Mouse (Mus musculus) forebrain, embryonic 15.5 days (tissue): ENCODE results near the gene BC051019. TPM values are rescaled to one million over a fixed set of nuclear protein-coding genes. Genes with fewer than 3 reads are reported as not detected.

Experiments used
- ATAC-seq: fragments of 200-750 bp; cut with Nextera tagmentation; replicated peaks from 2 replicates; pipeline ENCODE4 v1.8.0; 2017; ENCODE audit warnings: mild to moderate bottlenecking, moderate TSS enrichment, moderate library complexity
- H3K27ac ChIP-seq: fragments of 300-500 bp; sonication (generic); replicated peaks from 2 replicates; pipeline ENCODE4 v1.5.1; 2015; ENCODE audit warnings: mild to moderate bottlenecking, inconsistent platforms
- H3K27me3 ChIP-seq: fragments of 300-500 bp; sonication (generic); 2 replicates; pipeline ENCODE4 v1.6.1; 2015; ENCODE audit warnings: inconsistent platforms
- H3K36me3 ChIP-seq: fragments of 300-500 bp; sonication (generic); 2 replicates; pipeline ENCODE4 v1.6.1; 2015; ENCODE audit warnings: mild to moderate bottlenecking, inconsistent platforms
- H3K4me1 ChIP-seq: fragments of 300-500 bp; sonication (generic); 2 replicates; pipeline ENCODE4 v1.6.1; 2015; ENCODE audit warnings: inconsistent platforms
- H3K4me2 ChIP-seq: fragments of 300-500 bp; sonication (generic); replicated peaks from 2 replicates; pipeline ENCODE4 v1.6.1; 2015; ENCODE audit warnings: mild to moderate bottlenecking, inconsistent platforms
- H3K4me3 ChIP-seq: fragments of 300-500 bp; sonication (generic); 2 replicates; pipeline ENCODE4 v1.5.1; 2015; ENCODE audit warnings: mild to moderate bottlenecking, inconsistent platforms
- H3K9ac ChIP-seq: fragments of 300-500 bp; sonication (generic); replicated peaks from 2 replicates; pipeline ENCODE4 v1.6.1; 2015; ENCODE audit warnings: mild to moderate bottlenecking, inconsistent platforms
- H3K9me3 ChIP-seq: fragments of 300-500 bp; sonication (generic); 2 replicates; pipeline ENCODE4 v1.6.1; 2016; ENCODE audit warnings: inconsistent platforms
- WGBS: fragments of 180-500 bp; shearing (Covaris S2); methylation state at CpG from one replicate; pipeline ENCODE4 v1.1.7; 2015; ENCODE audit warnings: mixed read lengths; 5-methylcytosine and 5-hydroxymethylcytosine counted together
- polyA plus RNA-seq: library from polyadenylated mRNA; unstranded; fragments of >200 nt; fragmentation: Nextera tagmentation; extraction: Ambion mirVana; gene quantifications from 2 replicates; pipeline ENCODE4 v1.2.1, GENCODE M21; 2015

Gene BC051019
- polyA plus RNA-seq, 1 experiment from 2014 or later, result 0.88 TPM

GRCm38 (mm10) chr7:109704461-109704860 is 19.2 kb downstream of the BC051019 start:
- H3K27me3 ChIP-seq, result no peaks in the 10 kb centered on the region
- H3K9me3 ChIP-seq, result no peaks in the 10 kb centered on the region
- peaks cover 8% of the 10 kb centered on the region; the same call in 1 of the 2 replicates for H3K4me1 ChIP-seq
- 73% methylated on average over 3 of the region's 3 CpGs for WGBS
- ATAC-seq, result no peak
- 0 out of 2 replicates have a peak, but pooled peaks cover 3% of the 10 kb centered on the region for H3K36me3 ChIP-seq
- no peak overlapping the region for H3K27ac ChIP-seq
- H3K4me2 ChIP-seq, result peak overlapping the region; percentile 71
- H3K9ac ChIP-seq, result no peak overlapping the region
- H3K4me3 ChIP-seq, result peak overlapping the region; percentile 74

- no peaks in the 10 kb centered on the region for H3K27me3 ChIP-seq
- H3K4me2 ChIP-seq, result peak overlapping the region; percentile 71
- H3K36me3 ChIP-seq, result no peaks in the 10 kb centered on the region
- peak overlapping the region; percentile 74 for H3K4me3 ChIP-seq
- peak overlapping the region; percentile 27 for H3K27ac ChIP-seq
- peak overlapping the region; percentile 63 for H3K9ac ChIP-seq
- 2% methylated on average over 17 of the region's 17 CpGs for WGBS
- H3K4me1 ChIP-seq, result peaks cover 8% of the 10 kb centered on the region; the same call in 1 of the 2 replicates
- no peaks in the 10 kb centered on the region for H3K9me3 ChIP-seq
- no peak for ATAC-seq
These were observed 19.7 kb downstream of the BC051019 start for GRCm38 (mm10) chr7:109704016-109704377.

GRCm38 (mm10) chr7:109703190-109704015 is 20.2 kb downstream of the BC051019 start, which contains the start of the genes St5 and Akip1:
St5 (minus strand) TSS chr7:109703605.
Akip1 (plus strand) TSS chr7:109703690.
- Histone ChIP-seq H3K4me3 (peak within 1 kb of the TSS; percentile 74), H3K36me3 (no peaks in the 10 kb centered on the region), H3K4me2 (peak within 1 kb of the TSS; percentile 71), H3K27me3 (no peaks in the 10 kb centered on the region), H3K9me3 (no peaks in the 10 kb centered on the region), H3K4me1 (peaks cover 8% of the 10 kb centered on the region; the same call in 1 of the 2 replicates), H3K9ac (peak within 1 kb of the TSS; percentile 63), H3K27ac (peak within 1 kb of the TSS; percentile 27)
- ATAC-seq, result peak; percentile 97
- under 1% methylated on average over 61 of the region's 61 CpGs for WGBS

DNA sequence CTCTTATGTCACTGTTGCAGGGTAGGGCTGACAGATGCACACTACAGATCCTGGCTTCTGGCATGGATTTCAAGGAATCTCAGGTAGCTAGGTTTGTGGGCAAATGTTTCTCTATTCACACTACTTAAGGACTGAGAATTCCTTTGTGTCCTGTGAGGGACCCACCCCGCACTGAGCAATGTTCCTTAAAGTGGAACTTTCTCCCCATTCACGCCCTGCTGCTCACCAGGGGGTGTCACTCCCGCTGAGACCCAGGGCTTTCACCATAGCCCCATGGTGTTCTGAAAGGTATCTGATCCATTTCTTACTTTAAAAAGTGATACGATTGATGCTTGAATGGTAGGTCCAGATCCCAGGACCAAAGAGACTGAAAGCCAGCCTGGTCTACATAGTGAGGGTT is 20.9 kb downstream of the BC051019 start:
- H3K4me1 ChIP-seq, result peaks cover 8% of the 10 kb centered on the region; the same call in 1 of the 2 replicates
- peak overlapping the region; percentile 71; the same call in 1 of the 2 replicates for H3K4me2 ChIP-seq
- H3K4me3 ChIP-seq, result no peak overlapping the region
- 45% methylated on average over 4 of the region's 4 CpGs for WGBS
- H3K27me3 ChIP-seq, result no peaks in the 10 kb centered on the region
- no peaks in the 10 kb centered on the region for H3K9me3 ChIP-seq
- ATAC-seq, result no peak
- H3K36me3 ChIP-seq, result no peaks in the 10 kb centered on the region
- H3K9ac ChIP-seq, result no peak overlapping the region
- no peak overlapping the region for H3K27ac ChIP-seq

DNA sequence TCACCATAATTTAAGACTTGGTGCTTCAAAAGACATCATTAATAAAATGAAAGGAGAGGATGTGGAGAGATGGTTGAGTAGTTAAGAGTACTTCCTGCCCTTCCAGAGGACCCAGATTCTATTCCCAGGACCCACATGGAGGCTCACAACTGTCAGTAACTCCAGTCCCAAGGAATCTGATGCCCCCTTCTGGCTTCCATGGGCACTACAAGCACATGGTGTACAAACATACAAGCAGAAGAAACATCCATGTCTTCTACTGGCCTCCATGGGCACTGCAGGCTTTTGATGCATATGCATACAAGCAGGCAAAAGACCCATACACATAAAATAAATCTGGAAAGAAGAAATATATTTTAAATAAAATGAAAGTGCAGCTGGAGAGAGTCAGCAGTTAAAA is 23.4 kb downstream of the BC051019 start:
- H3K4me2 ChIP-seq, result no peak overlapping the region
- no peak overlapping the region for H3K27ac ChIP-seq
- H3K9ac ChIP-seq, result no peak overlapping the region
- no peaks in the 10 kb centered on the region for H3K27me3 ChIP-seq
- H3K4me1 ChIP-seq, result peaks cover 8% of the 10 kb centered on the region; the same call in 1 of the 2 replicates
- no peaks in the 10 kb centered on the region for H3K36me3 ChIP-seq
- H3K4me3 ChIP-seq, result no peak overlapping the region
- ATAC-seq, result no peak
- H3K9me3 ChIP-seq, result no peaks in the 10 kb centered on the region

DNA sequence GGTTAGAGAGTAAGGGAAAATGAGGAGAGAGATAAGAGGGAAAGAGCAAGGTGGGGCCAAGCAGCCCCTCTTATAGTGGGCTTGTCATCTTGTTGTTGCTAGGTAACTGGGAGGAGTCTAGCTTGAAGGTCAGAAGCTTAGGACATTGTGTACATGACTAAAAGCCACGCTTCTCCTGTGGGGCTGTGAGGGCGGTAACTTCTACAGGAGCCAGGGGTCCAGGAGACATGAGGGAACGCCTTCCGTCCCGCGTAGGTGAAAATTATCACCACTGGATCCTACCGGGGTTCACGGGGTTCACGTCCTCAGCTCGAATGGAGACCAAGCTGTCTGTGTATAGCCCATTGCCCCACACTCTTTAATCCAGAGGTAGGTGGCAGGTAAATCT is 28.3 kb downstream of the BC051019 start:
- Histone ChIP-seq H3K9ac (no peak overlapping the region), H3K27ac (no peak overlapping the region), H3K4me2 (no peak overlapping the region), H3K27me3 (no peaks in the 10 kb centered on the region), H3K4me3 (no peak overlapping the region), H3K4me1 (no peaks in the 10 kb centered on the region), H3K9me3 (no peaks in the 10 kb centered on the region), H3K36me3 (no peaks in the 10 kb centered on the region)
- WGBS, result 93% methylated on average over 10 of the region's 10 CpGs
- ATAC-seq, result no peak

GRCm38 (mm10) chr7:109694576-109695338 is 28.9 kb downstream of the BC051019 start:
- H3K27me3 ChIP-seq, result no peaks in the 10 kb centered on the region
- H3K4me1 ChIP-seq, result no peaks in the 10 kb centered on the region
- no peak overlapping the region for H3K9ac ChIP-seq
- 79% methylated on average over 13 of the region's 13 CpGs for WGBS
- no peak overlapping the region for H3K4me2 ChIP-seq
- no peak for ATAC-seq
- no peaks in the 10 kb centered on the region for H3K9me3 ChIP-seq
- H3K36me3 ChIP-seq, result no peaks in the 10 kb centered on the region
- no peak overlapping the region for H3K27ac ChIP-seq
- no peak overlapping the region for H3K4me3 ChIP-seq

DNA sequence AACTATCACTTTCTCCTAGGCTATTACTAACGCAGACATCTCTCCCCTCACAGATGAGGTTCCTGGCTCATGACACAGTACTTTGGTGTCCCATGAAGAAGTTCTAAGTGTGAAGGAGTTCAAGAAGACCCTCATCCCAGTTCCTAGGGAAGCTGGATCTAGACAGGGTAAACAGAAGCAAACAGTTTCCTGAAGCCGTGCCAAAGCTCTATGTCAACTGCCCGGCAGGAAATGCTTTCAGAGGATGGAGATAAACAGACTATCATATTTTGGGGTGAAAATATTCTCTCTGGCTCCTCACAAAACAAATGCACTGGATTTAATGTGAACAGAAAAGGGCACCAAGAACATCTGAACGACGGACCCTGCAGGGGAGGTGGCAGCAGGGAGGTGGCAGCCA is 32.7 kb downstream of the BC051019 start:
- H3K27me3 ChIP-seq, result no peaks in the 10 kb centered on the region
- WGBS, result 91% methylated on average over 5 of the region's 5 CpGs

GRCm38 (mm10) chr7:109690101-109690500 is 33.5 kb downstream of the BC051019 start:
- H3K9me3 ChIP-seq, result no peaks in the 10 kb centered on the region
- H3K27me3 ChIP-seq, result no peaks in the 10 kb centered on the region
- no peak overlapping the region for H3K4me2 ChIP-seq
- no peaks in the 10 kb centered on the region for H3K36me3 ChIP-seq
- no peak overlapping the region for H3K27ac ChIP-seq
- no peak for ATAC-seq
- H3K9ac ChIP-seq, result no peak overlapping the region
- 91% methylated on average over 3 of the region's 3 CpGs for WGBS
- peaks cover 8% of the 10 kb centered on the region for H3K4me1 ChIP-seq
- H3K4me3 ChIP-seq, result no peak overlapping the region

More for the DNA sequence above, 32.7 kb downstream of the BC051019 start:
- Histone ChIP-seq H3K4me3 (no peak overlapping the region), H3K4me2 (no peak overlapping the region), H3K27ac (no peak overlapping the region), H3K36me3 (no peaks in the 10 kb centered on the region), H3K9ac (no peak overlapping the region), H3K9me3 (no peaks in the 10 kb centered on the region), H3K4me1 (peaks cover 8% of the 10 kb centered on the region)
- ATAC-seq, result no peak

DNA sequence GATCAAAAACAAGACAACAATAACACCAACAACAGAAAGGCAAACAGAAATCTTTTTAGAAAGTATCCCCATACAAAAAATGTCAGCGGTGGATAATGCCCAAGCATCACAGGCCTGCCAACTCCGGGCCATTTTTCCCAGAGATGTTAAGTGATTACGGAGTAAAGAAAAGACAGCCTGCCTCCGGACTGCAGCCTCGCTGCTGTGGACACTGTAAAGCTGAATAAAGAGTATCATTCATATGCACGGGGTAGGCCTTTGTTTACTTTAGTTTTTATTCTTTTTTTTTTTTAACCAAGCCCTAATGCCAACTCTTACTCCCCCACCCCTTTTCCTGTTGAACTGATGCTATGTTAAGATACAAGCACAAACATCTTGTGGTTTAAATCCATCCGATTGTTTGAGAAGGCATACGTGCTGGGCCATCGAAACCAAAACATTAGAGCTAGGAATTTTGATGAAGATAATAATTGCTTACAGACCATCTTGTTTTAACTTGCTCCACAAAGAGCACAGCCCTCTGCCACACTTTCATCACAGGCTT is 37.0 kb downstream of the BC051019 start:
- Histone ChIP-seq H3K4me1 (peaks cover 8% of the 10 kb centered on the region), H3K9me3 (no peaks in the 10 kb centered on the region), H3K4me2 (no peak overlapping the region), H3K27ac (no peak overlapping the region), H3K36me3 (no peaks in the 10 kb centered on the region), H3K4me3 (no peak overlapping the region), H3K9ac (no peak overlapping the region), H3K27me3 (no peaks in the 10 kb centered on the region)
- ATAC-seq, result no peak
- WGBS, result 7% methylated on average over 9 of the region's 9 CpGs

- Histone ChIP-seq H3K4me1 (no peaks in the 10 kb centered on the region), H3K36me3 (no peaks in the 10 kb centered on the region), H3K27me3 (no peaks in the 10 kb centered on the region), H3K27ac (no peak overlapping the region), H3K4me2 (no peak overlapping the region), H3K4me3 (no peak overlapping the region), H3K9me3 (no peaks in the 10 kb centered on the region), H3K9ac (no peak overlapping the region)
- 89% methylated on average over 1 of the region's 1 CpGs for WGBS
- ATAC-seq, result no peak
These were observed 42.8 kb downstream of the BC051019 start for GRCm38 (mm10) chr7:109680879-109681278.

DNA sequence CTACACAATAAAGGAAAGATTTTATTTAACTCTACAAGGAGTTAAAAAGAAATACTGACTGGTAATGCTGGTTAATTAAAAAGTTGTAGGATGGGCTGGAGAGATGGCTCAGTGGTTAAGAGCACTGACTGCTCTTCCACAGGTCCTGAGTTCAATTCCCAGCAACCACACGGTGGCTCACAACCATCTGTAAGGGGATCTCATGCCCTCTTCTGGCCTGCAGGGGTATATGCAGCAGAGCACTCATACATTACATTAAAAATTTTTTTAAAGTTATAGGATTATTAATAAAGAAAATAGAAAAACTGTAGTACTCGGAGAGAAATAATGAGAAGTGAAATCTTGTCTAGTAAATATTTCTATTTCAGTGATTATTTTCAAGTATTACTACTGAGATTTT is 43.4 kb downstream of the BC051019 start:
- no peak overlapping the region for H3K4me2 ChIP-seq
- H3K4me1 ChIP-seq, result no peaks in the 10 kb centered on the region
- 91% methylated on average over 2 of the region's 2 CpGs for WGBS
- no peaks in the 10 kb centered on the region for H3K9me3 ChIP-seq
- no peak overlapping the region for H3K4me3 ChIP-seq
- no peaks in the 10 kb centered on the region for H3K36me3 ChIP-seq
- no peak overlapping the region for H3K9ac ChIP-seq
- ATAC-seq, result no peak
- no peak overlapping the region for H3K27ac ChIP-seq
- no peaks in the 10 kb centered on the region for H3K27me3 ChIP-seq
